ENCODE assay signal across 8 mouse cellular contexts in genomic region chr5:130173012-130173411, GRCm38 (mm10). TPM values are rescaled to one million over a fixed set of nuclear protein-coding genes. Genes with fewer than 3 reads are reported as not detected.
A peak's percentile ranks its signal among the peaks of the same experiment; 100 is the strongest.
DNase-seq lines count a peak whose midpoint lies in the region; ATAC-seq and TF ChIP-seq lines count a peak whose summit lies in the region.

No protein-coding gene starts in this region.

- H3K4me2 ChIP-seq in kidney, embryonic 16.5 days (replicated peaks; ENCODE audit: low read depth, low read length), result peak overlapping the region; percentile 75
- peak overlapping the region; percentile 80 for H3K4me2 ChIP-seq in embryonic facial prominence, embryonic 14.5 days (ENCODE audit: low read depth, low read length)
- H3K4me2 ChIP-seq in myocyte (ENCODE audit: low read depth), result peak overlapping the region; percentile 95

- no peak overlapping the region for H3K27ac ChIP-seq in kidney, embryonic 16.5 days (ENCODE audit: low read length)
- H3K27ac ChIP-seq in embryonic facial prominence, embryonic 14.5 days (replicated peaks; ENCODE audit: low read depth, low read length), result no peak overlapping the region
- no peak overlapping the region for H3K27ac ChIP-seq in limb, embryonic 10.5 days

- H3K27me3 ChIP-seq in kidney, embryonic 16.5 days (ENCODE audit: insufficient read depth, low read length), result no peaks in the 10 kb centered on the region
- no peaks in the 10 kb centered on the region for H3K27me3 ChIP-seq in embryonic facial prominence, embryonic 14.5 days (replicated peaks; ENCODE audit: control insufficient read depth, insufficient read depth, low read length)
- no peaks in the 10 kb centered on the region for H3K27me3 ChIP-seq in limb, embryonic 10.5 days (ENCODE audit: low read depth, poor library complexity, severe bottlenecking)
- H3K27me3 ChIP-seq in myocyte (ENCODE audit: control insufficient read depth, insufficient read depth, insufficient read length), result no peaks in the 10 kb centered on the region

- no peak for ATAC-seq in kidney, embryonic 16.5 days (ENCODE audit: low FRiP score, low TSS enrichment)
- ATAC-seq in embryonic facial prominence, embryonic 14.5 days (ENCODE audit: low read depth), result no peak

- H3K9ac ChIP-seq in kidney, embryonic 16.5 days (replicated peaks; ENCODE audit: low read length), result peak overlapping the region; percentile 49; the same call in 1 of the 2 replicates
- peak overlapping the region; percentile 5; the same call in 1 of the 2 replicates for H3K9ac ChIP-seq in embryonic facial prominence, embryonic 14.5 days (ENCODE audit: low read depth, low read length)

- WGBS in kidney, embryonic 16.5 days, result 89% methylated on average over 4 of the region's 4 CpGs
- WGBS in embryonic facial prominence, embryonic 14.5 days, result 87% methylated on average over 4 of the region's 4 CpGs
- WGBS in limb, embryonic 10.5 days, result 96% methylated on average over 4 of the region's 4 CpGs

- H3ac ChIP-seq in myocyte (ENCODE audit: control insufficient read depth, insufficient read length), result no peak overlapping the region

- no peaks in the 10 kb centered on the region for H3K36me3 ChIP-seq in kidney, embryonic 16.5 days (ENCODE audit: insufficient read depth, low read length)
- no peaks in the 10 kb centered on the region for H3K36me3 ChIP-seq in embryonic facial prominence, embryonic 14.5 days (ENCODE audit: control insufficient read depth, insufficient read depth, low read length)
- no peaks in the 10 kb centered on the region for H3K36me3 ChIP-seq in limb, embryonic 10.5 days
- no peaks in the 10 kb centered on the region for H3K36me3 ChIP-seq in myocyte (ENCODE audit: control insufficient read depth, insufficient read depth)

- H3K9me3 ChIP-seq in kidney, embryonic 16.5 days (ENCODE audit: low read length), result no peaks in the 10 kb centered on the region
- H3K9me3 ChIP-seq in embryonic facial prominence, embryonic 14.5 days (ENCODE audit: control insufficient read depth, low read length), result no peaks in the 10 kb centered on the region
- H3K9me3 ChIP-seq in limb, embryonic 10.5 days (replicated peaks), result no peaks in the 10 kb centered on the region

- peak overlapping the region; percentile 84 for H3K4me3 ChIP-seq in kidney, embryonic 16.5 days (ENCODE audit: low read length)
- H3K4me3 ChIP-seq in embryonic facial prominence, embryonic 14.5 days (ENCODE audit: low read depth, low read length), result peak overlapping the region; percentile 87
- H3K4me3 ChIP-seq in limb, embryonic 10.5 days, result peak overlapping the region; percentile 97
- peak overlapping the region; percentile 63 for H3K4me3 ChIP-seq in myocyte

- DNase-seq in kidney, postnatal 10 days, result no peak
- no peak for DNase-seq in embryonic facial prominence, embryonic 14.5 days (ENCODE audit: low spot score)
- DNase-seq in limb, embryonic 10.5 days (ENCODE audit: low spot score), result no peak
- no peak for DNase-seq in urinary bladder, postnatal 14 days (ENCODE audit: low spot score)
- DNase-seq in frontal cortex, postnatal 36 days (ENCODE audit: low spot score in 2 of 2), result no peak
- no peak for DNase-seq in cerebellum, adult 11-12 months

- peaks cover 58% of the 10 kb centered on the region for H3K79me2 ChIP-seq in myocyte (ENCODE audit: control insufficient read depth, insufficient read depth)

- no peak for TF ChIP-seq POLR2A in myocyte (IDR thresholded peaks at IDR 0.05; ENCODE audit: insufficient read length, low read depth)

- H3K4me1 ChIP-seq in kidney, embryonic 16.5 days (ENCODE audit: insufficient read depth, low read length), result peaks cover 17% of the 10 kb centered on the region
- H3K4me1 ChIP-seq in embryonic facial prominence, embryonic 14.5 days (ENCODE audit: control insufficient read depth, insufficient read depth, low read length), result peaks cover 12% of the 10 kb centered on the region
- peaks cover 20% of the 10 kb centered on the region for H3K4me1 ChIP-seq in limb, embryonic 10.5 days

TF ChIP-seq in myocyte, 11 proteins besides CTCF, POLR2A, EP300 and RAD21:
- no peak for TF ChIP-seq REST (IDR thresholded peaks at IDR 0.05; ENCODE audit: insufficient read depth, insufficient read length)
- no peak for TF ChIP-seq TCF3 (IDR thresholded peaks at IDR 0.05; ENCODE audit: insufficient read length, low read depth)
- TF ChIP-seq E2F4 (IDR thresholded peaks at IDR 0.05; ENCODE audit: insufficient read depth), result no peak
- no peak for TF ChIP-seq SRF (IDR thresholded peaks at IDR 0.05; ENCODE audit: control insufficient read depth, insufficient read length, low read depth)
- TF ChIP-seq MAX (IDR thresholded peaks at IDR 0.05; ENCODE audit: low read depth), result no peak
- no peak for TF ChIP-seq POLR2AphosphoS2 (IDR thresholded peaks at IDR 0.05; ENCODE audit: insufficient read length, low read depth)
- no peak for TF ChIP-seq MYOD1 (IDR thresholded peaks at IDR 0.05; ENCODE audit: control insufficient read depth in 1 of 3, insufficient read length in 2 of 3, low read depth in 2 of 3)
- no peak for TF ChIP-seq USF1 (IDR thresholded peaks at IDR 0.05; ENCODE audit: low read depth)
- TF ChIP-seq MYOG (IDR thresholded peaks at IDR 0.05; ENCODE audit: control insufficient read depth in 1 of 3, insufficient read depth in 1 of 3, insufficient read length in 2 of 3, low read depth in 2 of 3), result no peak
- no peak for TF ChIP-seq CEBPB (IDR thresholded peaks at IDR 0.05; ENCODE audit: insufficient read depth, poor library complexity, severe bottlenecking)
- TF ChIP-seq TCF12 (IDR thresholded peaks at IDR 0.05; ENCODE audit: insufficient read depth, poor library complexity, severe bottlenecking), result no peak

RNA-seq across cellular contexts. Expression of gene Rabgef1, which starts 1.4 kb away (rescaled TPM):
- 32.6 and 33.2 TPM in 2 replicates for polyA plus RNA-seq in kidney, embryonic 16.5 days (2015; fragmentation: Nextera tagmentation; extraction: Ambion mirVana)
- 22.5 and 24.4 TPM in 2 replicates for polyA plus RNA-seq in embryonic facial prominence, embryonic 14.5 days (2014; fragmentation: Nextera tagmentation; extraction: Ambion mirVana)
- 21.7 and 22.1 TPM in 2 replicates for polyA plus RNA-seq in limb, embryonic 10.5 days (2016; fragmentation: Nextera tagmentation; extraction: Ambion mirVana)
- polyA plus RNA-seq in myocyte (2012; fragmentation: generic; extraction: Trizol), result 18.8 TPM

RNA-seq across cellular contexts. Expression of gene Kctd7, which starts 28.4 kb away (rescaled TPM):
- 5.9 and 6.3 TPM in 2 replicates for polyA plus RNA-seq in kidney, embryonic 16.5 days (2015; fragmentation: Nextera tagmentation; extraction: Ambion mirVana)
- 5.8 and 6.5 TPM in 2 replicates for polyA plus RNA-seq in embryonic facial prominence, embryonic 14.5 days (2014; fragmentation: Nextera tagmentation; extraction: Ambion mirVana)
- 3.4 and 4.7 TPM in 2 replicates for polyA plus RNA-seq in limb, embryonic 10.5 days (2016; fragmentation: Nextera tagmentation; extraction: Ambion mirVana)
- 4.5 TPM for polyA plus RNA-seq in myocyte (2012; fragmentation: generic; extraction: Trizol)

RNA-seq across cellular contexts. Expression of gene Tmem248, which starts 43.9 kb away (rescaled TPM):
- polyA plus RNA-seq in kidney, embryonic 16.5 days (2015; fragmentation: Nextera tagmentation; extraction: Ambion mirVana), result 33.4 and 35.1 TPM in 2 replicates
- polyA plus RNA-seq in embryonic facial prominence, embryonic 14.5 days (2014; fragmentation: Nextera tagmentation; extraction: Ambion mirVana), result 40.6 and 44.7 TPM in 2 replicates
- 40.2 and 40.5 TPM in 2 replicates for polyA plus RNA-seq in limb, embryonic 10.5 days (2016; fragmentation: Nextera tagmentation; extraction: Ambion mirVana)
- polyA plus RNA-seq in myocyte (2012; fragmentation: generic; extraction: Trizol), result 25.3 TPM
